Mouse (Mus musculus) liver (tissue): Measurements from ENCODE around the gene Ptprg.
"Not testable (repeated sequence)": the region's sequence is repeated elsewhere in the genome, so short reads cannot be mapped to it uniquely, and the experiment has no call there.

Experiments
- DNase-seq: peaks from one replicate; pipeline ENCODE4 v3.0.0-alpha.2; 2020; ENCODE audit warnings: mixed read lengths

The Ptprg gene

DNA sequence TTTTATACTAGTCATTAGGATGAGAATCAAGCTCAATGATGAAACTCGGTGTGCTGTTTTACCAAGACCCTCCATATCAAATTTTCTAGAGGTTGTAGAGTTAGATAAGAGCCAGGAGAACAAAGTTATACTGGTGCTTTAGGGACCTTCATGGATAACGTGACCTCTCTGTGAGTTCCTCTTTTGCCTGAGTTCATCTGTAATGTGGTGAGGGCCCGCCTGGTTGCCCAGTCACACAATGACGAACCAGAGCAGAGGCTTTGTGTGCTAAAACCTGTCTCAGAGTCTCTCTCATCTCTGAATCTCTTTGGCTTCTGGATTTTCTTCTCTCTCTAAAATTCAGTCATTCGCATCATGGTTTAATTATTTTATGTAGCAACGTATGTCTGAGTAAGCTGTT, 204.9 kb downstream of the Ptprg start:
- no peak for DNase-seq

DNA sequence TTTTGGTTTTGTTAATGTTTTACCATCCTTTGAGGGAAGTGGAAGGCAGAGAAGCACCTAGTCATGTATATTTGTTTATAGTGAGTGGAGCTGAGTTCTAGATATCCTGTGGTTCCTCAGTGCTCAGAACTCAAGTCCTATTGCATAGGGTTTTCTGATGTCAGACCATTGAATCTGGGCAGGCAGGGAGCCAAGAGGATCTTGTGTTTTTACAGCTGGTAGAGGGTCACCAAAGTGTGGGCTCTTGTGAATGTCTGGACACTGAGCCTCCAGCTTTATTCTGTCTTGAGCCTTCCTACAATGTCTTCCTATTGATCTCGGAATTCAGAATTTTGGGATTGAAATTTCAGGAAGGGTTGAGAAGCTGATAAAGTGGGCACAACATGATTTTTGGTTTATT, 206.0 kb downstream of the Ptprg start:
- DNase-seq = no peak

DNA sequence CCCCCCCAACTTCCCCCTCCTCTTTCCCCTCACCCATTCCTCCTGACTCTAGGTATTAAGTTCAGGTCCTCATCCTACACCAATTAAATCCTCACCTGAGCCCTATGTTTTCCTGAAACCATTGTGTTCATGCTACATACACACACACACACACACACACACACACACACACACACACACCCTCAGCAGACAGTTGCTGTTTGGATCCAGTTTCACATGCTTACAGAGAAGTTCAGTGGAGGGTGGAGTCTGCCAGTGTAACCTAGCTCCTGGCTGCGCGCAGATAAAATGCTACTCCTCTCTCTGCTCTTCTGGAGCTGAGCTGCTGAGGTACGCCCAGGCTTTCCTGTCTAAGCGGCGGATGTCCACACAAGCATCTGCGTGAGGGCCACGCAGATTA, 209.7 kb downstream of the Ptprg start:
- peak; percentile 12 for DNase-seq

- no peak for DNase-seq
Measured at GRCm38 (mm10) chr14:11772736-11773135, 219.4 kb downstream of the Ptprg start.

DNA sequence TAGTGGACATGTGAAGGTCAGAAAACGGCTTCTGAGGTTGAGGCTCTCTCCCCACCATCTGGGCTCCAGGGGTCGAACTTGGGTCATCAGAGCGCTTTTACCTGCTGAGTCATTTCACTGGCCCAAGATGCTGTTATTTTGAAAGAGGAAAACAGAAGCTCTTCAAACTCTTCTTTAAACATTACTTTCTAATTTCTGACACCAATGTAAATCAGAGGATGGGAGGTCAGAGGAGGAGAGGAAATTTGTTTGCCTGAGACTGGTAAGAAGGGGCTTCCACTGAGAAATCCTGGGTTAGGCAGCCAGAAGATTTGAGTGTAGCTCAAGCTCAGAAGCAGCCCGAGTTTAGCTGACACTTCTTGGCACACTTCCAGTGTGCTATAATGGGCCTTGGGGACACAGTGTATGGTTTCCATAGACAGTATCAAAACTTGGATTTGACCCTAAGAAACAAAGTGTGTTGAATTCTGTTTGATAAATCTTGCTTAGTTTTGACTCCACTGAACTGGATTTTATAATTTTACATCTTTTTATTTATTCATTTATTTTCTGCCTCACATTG, 221.2 kb downstream of the Ptprg start:
- no peak for DNase-seq

GRCm38 (mm10) chr14:11775204-11775603, 221.9 kb downstream of the Ptprg start:
- peak; percentile 29 for DNase-seq

DNA sequence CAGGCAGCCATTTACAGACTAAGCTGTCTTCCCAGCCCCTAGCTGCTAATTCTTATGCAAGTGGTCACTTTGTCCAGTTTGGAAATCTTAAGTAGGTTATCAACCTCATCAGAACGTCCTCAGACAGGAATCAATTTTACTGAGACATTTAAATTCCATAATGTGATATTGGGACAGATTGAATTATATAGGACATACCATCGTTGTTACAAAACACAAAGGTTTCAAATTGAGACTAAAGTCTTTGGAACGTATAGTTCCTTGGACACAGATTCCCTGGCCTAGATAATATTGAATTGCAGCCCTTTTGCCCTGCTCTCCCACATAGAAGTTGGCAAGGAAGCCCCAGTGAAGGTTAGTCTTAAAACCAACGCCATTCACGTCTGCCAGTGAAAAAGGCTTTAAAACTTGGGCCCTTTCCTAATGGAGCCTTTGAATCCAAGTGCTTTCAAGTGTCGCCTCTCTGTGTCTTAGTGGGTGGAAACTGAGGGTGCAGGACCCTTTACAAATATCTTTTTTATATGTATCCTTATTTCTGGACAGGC, 222.7 kb downstream of the Ptprg start:
- no peak for DNase-seq

DNA sequence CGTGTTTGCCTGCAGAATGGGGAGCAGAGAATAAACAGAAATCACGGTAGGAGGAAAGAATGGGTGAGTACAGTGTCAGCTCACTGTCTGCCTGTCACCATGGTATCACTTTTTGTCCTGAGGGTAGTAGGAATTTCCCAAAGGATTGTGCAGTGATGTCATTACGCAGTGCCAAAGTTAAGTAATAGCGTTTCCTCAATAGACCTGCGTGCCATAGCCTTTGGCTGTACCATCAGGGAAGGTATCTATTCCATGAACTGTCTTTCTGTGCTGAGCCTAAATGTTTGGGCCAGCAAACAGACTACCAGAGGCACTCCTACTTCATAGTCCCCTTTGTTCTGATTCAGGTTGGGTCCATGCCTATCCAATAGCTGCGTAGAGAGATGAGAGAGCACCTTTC, 223.2 kb downstream of the Ptprg start:
- no peak for DNase-seq

DNA sequence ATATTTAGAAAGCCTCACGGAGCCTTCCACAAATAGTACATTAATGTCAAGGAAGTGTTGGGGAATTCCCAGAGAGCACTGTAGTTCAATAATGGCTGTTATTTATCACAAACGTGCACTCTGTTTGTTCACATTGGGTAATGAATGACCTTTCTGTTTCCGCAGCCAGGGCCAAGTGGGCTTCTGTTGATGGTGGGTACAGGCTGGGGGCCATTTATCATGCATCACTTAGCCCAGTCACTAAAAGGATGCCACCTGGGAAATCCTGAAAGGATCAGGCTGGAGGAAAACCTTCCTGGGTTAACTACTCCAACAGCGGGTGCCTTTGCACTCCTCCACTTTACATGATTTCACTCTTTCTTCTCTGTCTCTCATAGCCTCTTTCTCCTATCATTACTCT, 237.9 kb downstream of the Ptprg start:
- no peak for DNase-seq

DNA sequence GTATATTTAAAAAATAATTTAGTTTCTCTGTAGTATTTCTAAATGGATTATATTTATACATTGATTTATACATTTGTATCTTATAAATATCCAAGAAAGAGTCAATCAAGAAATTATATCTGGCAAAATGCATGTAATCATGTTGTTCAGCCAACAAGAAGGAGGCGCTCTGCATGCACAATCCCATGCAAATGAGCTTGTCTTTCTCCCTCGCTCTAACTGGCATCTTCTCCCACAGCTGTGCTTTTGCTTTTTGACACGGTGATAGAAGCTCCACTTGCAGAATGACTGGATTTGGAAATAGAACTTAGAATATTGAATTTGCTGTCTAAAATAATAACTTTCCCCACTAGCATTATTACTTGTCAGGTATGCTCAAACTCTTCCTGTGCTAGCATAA, 240.5 kb downstream of the Ptprg start:
- DNase-seq = no peak

DNA sequence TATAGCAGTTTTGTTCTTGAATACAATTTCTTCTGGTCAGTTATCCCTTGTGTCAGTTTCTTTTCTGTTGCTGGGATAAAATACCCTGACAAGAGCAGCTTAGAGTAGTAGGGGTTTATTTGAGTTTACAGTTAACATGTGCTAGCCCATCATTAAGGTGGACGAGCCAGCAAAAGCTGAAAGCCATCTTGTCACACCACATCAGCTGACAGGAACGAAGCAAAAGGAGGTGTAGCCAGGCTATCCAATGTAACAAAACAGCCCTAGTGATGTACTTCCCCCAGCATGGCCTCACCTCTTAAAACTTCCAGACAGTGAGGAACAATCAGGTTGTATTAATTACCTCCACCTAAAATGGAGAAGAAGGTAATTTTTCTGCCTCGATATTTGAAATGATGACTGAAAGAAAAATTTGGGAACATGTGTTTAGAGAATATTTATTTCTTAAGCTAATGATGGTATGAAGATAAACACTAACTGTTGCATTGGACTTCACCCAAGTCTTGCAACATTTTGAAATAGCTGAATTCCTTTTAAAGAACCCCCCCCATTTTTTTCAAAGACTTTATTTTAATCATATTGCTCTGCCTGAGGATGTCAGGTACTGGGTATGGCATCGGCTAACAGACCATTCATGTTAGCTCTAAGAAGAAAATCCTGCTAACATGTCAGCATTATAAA, 249.2 kb downstream of the Ptprg start:
- no peak for DNase-seq

GRCm38 (mm10) chr14:11806674-11807073, 253.3 kb downstream of the Ptprg start:
- DNase-seq = no peak

DNA sequence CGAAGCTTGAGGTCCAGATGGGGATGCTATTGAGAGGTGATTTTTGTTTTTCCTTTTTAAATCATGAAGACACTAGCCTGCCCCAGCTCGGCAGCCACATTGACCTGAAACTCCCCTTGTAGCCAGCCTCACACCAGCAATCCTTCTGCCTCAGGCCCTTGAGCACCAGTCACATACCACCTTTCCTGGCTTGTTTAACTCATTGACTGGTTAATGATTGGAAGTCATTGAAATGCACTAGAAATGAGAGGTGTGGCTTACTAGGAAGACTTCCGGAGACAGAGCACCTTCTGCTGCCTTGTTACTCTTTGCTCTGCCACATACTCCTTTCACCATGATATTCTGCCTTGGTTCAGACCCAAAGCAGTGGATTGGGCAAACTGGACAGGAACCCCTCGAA, 254.1 kb downstream of the Ptprg start:
- DNase-seq = no peak

- no peak for DNase-seq
Measured at GRCm38 (mm10) chr14:11811142-11811761, 257.9 kb downstream of the Ptprg start.

DNA sequence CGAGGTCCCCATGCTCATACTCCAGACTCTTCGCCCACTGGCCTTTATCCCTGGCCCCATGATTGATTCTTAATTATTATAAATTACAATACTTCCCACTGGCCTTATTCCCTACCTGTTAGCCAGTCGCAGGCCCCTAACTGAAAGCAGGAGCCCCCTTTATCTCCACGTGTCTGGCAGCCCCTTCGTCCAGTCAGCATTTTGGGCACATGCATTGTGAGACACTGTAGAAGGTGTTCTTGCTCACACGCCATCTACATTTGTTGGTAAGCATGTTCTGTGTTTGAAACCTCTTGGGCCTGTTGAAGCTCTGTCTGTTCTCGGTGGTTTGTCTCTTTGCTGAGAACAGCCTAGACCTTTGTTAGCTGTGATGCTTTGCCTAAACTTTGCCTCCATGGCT, 259.0 kb downstream of the Ptprg start:
- DNase-seq = no peak

DNA sequence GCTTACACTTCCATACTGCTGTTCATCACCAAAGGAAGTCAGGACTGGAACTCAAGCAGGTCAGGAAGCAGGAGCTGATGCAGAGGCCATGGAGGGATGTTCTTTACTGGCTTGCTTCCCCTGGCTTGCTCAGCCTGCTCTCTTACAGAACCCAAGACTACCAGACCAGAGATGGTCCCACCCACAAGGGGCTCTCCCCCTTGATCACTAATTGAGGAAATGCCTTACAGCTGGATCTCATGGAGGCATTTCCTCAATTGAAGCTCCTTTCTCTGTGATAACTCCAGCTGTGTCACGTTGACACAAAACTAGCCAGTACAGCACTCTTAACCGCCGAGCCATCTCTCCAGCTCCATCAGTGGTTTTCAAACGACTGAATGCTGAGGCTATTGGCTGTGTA, 261.5 kb downstream of the Ptprg start:
- DNase-seq = not testable (repeated sequence)

DNA sequence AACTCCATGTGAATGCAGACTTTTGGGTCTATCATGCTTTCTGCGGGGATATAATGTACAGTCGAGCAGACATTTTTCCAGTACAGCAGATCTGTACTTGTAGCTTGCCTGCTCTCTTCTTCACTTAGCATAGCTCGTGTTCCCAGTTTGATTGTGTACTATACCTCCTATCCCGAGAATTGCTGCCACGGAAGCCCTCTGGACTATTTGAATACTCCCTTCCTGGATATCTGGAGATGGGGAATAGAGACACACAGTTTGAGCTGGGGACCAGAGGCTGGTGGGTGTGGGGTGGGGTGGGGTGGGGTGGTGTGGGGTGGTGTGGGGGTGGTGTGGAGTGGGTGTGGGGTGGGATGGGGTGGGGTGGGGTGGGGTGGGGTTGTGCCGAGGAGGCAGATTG, 263.9 kb downstream of the Ptprg start:
- DNase-seq = no peak

- no peak for DNase-seq
Measured at GRCm38 (mm10) chr14:11818054-11818453, 264.7 kb downstream of the Ptprg start.

DNA sequence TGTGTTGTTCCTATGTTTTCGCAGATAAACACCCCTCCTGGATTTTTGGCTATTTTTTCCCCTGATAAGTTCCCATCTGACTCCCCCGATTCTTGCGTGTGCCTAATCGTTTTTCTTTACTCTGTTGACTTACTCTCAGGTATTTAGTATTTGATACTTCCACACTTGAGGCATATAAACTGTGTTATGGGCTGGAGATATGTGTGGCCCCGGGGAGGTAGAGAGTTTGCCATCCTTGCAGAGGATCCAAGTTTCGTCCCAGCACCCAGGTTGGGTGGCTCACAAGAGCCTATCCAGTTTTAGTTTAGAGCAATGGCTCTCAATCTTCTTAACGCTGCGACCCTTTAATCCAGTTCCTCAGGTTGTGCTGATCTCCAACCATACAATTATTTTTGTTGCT, 265.4 kb downstream of the Ptprg start:
- no peak for DNase-seq

GRCm38 (mm10) chr14:11819326-11819725, 266.0 kb downstream of the Ptprg start:
- no peak for DNase-seq

DNA sequence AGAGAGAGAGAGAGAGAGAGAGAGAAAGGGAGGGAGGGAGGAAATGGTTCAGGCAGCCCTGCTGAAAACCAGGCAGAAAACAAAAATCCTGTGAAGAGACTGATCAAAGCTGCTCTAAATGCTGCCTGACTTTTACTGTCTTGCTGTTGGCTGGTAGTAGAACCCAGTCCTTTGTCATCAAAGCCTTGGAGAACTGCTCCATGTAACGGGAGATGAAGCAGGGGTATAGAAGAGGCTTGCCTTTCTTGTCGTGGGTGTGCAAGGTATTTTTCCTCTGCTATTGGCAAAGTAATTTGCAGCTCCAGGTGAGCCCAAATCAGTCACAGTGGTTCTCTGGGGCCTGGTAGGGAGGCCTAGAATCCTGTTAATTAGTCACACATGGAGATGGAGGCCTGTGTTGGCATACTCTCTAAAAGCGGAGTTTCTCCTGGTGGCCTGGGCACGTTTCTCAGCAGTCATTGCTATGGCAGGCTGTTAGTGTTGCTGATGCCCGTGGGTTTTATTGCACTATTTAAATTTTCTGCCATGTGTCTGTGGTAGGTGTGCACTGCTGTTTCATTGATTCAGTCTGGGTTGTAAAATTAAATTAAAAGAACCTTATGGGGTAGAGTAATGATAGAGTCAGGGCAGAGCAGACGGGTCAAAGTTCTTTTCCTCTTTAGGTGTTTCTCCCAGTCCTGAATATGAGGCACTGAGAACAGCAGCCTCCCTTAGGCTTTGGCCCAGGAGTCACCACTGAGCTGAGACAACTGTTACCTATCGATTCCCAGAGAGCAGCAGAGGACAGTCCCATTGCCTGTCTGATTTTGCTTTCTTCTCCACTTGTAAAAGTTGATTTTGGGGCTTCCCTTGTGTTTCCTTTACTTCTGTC, 269.7 kb downstream of the Ptprg start:
- DNase-seq = no peak

- DNase-seq = no peak
Measured at GRCm38 (mm10) chr14:11823701-11824095, 270.4 kb downstream of the Ptprg start.

- DNase-seq = no peak
Measured at GRCm38 (mm10) chr14:11824915-11825314, 271.6 kb downstream of the Ptprg start.
